Mouse (Mus musculus) gastrocnemius, postnatal 10 days (tissue): ENCODE results near the gene Cnnm3. TPM values are rescaled to one million over a fixed set of nuclear protein-coding genes. Genes with fewer than 3 reads are reported as not detected.

Experiments used
- DNase-seq: peaks from one replicate; pipeline ENCODE4 v3.0.0; 2021; ENCODE audit warnings: mixed read lengths
- total RNA-seq, 2 experiments: library from RNA; stranded (reverse); gene quantifications; 2 replicates each; pipeline ENCODE4 v1.2.3; 2021

Gene Cnnm3
- total RNA-seq, 2 experiments from 2014 or later: 14.5 to 18.2 TPM

DNA sequence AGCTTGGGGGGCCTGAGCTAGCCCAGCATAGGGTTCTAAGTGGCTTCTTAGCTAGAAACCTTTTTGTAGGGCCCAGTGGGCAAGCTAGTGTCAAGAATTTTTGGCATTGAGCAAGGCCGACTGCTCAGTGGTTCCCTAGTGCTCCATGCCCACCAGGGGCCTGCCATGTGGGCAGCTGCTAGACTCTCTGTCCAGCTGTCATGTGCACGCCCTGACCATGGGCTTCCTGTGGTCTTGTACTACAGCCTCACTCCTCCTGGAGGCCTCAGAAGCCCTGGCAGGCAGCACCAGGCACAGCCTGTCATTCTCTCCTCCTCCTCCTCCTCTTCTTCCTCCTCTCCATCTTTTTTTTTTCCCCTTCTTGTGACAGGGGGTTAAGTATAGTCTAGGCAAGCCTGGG is 14.4 kb upstream of the Cnnm3 start:
- DNase-seq: no peak

- DNase-seq: peak; percentile 83
Measured at GRCm38 (mm10) chr1:36501261-36501660, 10.4 kb upstream of the Cnnm3 start.

GRCm38 (mm10) chr1:36508238-36508637 is 3.4 kb upstream of the Cnnm3 start:
- no peak for DNase-seq

- peak; percentile 62 for DNase-seq
Measured at GRCm38 (mm10) chr1:36512089-36512965, 660 bp downstream of the Cnnm3 start.

DNA sequence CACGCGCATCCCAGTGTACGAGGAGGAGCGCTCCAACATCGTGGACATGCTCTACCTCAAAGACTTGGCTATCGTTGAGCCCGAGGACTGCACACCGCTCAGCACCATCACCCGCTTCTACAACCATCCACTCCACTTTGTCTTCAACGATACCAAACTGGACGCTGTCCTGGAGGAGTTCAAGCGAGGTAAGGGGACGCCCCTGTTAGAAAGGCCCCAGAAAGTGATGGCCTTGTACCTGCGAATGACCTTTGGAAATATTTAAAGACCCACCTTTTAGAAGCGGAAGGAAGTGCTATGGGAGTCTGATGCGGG is 1.3 kb downstream of the Cnnm3 start:
- no peak for DNase-seq

DNA sequence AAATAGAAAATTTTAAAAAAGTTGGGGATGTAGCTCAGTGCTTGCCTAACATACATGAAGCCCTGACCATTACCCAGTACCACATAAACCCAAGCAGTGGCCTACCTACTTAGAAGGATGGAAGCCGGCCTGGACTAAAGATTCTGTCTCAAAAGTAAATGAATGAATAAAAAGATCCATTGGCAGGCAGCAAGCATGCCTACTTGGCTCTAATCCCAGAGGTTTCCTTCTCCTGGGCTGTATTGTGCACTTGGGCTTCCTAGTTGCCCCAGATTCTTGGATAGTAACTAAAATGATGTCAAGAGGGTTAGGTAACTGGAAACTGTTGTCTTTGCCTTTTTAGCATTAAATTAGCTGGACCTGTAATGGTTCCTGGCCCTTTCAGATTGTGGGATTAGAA is 1.6 kb downstream of the Cnnm3 start:
- no peak for DNase-seq

DNA sequence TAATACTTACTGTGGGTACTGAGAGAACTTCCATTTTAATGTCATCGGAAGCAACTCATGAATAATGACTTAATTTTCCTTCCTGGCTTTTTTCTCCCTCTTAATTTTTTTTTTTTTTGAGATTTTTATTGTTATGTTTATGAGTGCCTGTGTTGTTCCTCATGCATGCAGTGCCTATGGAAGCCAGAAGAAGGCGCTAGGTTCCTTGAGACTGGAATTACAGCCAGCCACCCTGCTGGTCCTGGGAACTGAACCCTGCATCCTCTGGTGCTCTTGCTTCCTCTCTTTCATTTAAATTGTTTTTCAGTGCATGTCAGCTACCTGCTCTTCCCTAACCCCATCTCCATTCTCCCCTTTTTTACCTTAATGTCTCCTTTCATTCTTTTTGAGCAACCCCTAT is 2.1 kb downstream of the Cnnm3 start:
- no peak for DNase-seq

DNA sequence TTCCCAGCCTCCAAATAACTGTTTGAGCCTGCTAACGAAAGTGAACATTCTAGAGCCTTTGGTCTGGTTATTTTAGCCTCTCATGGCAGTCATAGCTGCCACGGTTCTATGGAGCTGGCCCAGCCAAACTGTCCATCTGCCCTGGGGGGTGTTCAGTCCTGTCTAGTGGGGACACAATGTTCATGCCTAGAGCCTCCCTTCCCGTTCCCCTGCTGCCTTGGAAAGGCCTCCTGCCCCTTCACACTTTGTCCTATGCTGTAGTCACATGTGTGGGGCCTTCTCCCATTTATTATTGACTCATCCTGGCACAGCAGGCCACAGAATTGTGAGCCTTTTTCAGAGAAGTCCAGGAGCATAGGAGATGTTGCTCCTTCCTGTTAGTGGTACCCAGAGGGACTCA is 6.6 kb downstream of the Cnnm3 start:
- no peak for DNase-seq

- no peak for DNase-seq
Measured at GRCm38 (mm10) chr1:36519626-36520025, 8.0 kb downstream of the Cnnm3 start.

DNA sequence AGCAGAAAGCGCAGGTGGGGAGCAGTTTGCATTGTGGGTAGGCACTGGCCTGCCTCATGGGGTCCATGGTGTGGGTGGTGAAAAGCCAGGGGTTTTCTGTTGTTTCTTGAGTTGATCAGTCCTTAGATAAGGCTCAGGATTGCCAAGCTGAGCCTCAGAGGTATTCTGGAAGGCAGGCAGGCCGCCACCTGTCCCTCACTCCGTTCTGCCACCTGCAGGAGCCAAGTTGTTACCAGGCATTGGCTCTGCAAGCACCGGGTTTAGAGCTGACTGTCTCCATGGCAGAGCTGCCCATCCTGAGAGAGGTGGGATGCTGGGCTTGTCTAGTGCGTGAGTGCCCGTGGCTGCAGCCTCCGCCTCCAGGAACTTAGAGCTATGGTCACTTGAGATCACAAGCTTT is 10.5 kb downstream of the Cnnm3 start:
- DNase-seq: no peak

DNA sequence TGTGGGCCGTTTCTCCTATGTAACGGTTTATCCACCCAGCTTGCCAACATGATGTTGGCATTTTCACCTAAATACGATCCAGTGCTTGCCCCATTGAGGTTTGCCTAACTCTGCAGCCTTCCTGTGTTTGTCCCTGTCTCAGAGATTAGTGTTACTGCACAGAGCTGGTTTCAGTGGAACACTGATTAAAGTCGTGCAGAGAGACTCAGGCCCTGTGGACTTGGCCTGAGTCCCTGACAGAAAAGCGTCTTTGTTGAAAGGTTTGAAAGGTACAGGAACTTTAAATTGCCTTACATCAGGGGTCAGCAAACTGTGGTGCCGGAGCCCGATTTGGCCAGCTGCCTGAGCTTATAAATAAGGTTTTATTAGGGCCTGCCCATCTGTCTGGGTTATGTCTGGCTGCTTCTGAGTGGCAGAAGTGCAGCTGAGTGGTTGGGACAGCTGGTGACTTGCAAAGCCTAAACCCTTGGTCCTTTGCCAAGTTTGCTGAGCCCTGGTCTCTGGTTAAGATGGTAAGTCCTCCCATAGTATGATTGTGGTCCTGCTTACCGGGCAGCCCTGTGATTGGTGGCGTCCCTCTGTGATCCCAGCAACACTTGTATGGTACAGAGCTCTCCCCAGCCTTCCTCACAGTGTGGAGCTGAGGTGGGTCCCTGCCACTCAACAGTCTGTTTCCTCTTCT is 11.8 kb downstream of the Cnnm3 start:
- DNase-seq: no peak

GRCm38 (mm10) chr1:36524058-36524457 is 12.4 kb downstream of the Cnnm3 start:
- DNase-seq: no peak

DNA sequence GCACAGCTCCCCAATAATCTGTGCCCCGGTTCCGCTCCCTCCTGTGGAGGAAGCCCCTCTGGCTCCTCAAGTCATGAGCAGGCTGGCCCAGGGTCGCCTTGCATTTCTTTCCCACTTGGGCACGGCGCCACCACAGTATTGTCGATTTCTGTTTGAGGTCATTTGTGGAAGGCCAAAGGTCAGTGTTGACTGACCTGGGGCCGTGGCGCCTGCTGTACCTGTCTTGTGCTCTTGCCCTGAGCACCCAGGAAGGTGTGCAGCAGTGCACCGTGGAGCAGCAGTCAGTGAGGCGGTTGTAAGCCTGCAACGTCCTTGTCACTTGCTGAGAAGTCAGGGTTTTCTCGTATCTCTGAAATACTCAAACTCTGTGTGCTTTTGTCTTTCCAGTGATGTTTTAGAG is 14.1 kb downstream of the Cnnm3 start:
- DNase-seq: no peak

- no peak for DNase-seq
Measured at GRCm38 (mm10) chr1:36526903-36527302, 15.2 kb downstream of the Cnnm3 start.

GRCm38 (mm10) chr1:36528351-36528750 is 16.7 kb downstream of the Cnnm3 start:
- DNase-seq: no peak

GRCm38 (mm10) chr1:36529274-36529673 is 17.6 kb downstream of the Cnnm3 start:
- no peak for DNase-seq

DNA sequence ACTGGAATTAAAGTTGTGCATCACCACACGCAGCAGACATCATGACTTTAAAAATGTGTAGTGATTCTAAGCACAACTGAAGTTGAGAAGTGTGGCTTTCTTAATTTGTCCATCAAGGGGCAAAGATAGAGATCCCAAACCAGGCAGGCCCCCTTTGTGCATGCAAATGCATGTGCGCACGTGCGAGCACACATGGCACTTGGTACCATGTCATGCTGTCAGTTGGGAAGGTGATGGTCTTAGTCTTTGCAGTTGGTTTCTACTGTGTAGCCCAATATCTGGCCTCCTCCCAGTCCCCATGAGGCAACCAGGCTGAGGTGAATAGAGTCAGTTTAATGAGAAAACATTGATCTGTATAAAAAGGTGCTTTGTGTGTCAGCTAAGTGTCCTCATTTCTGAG is 18.2 kb downstream of the Cnnm3 start:
- DNase-seq: no peak

DNA sequence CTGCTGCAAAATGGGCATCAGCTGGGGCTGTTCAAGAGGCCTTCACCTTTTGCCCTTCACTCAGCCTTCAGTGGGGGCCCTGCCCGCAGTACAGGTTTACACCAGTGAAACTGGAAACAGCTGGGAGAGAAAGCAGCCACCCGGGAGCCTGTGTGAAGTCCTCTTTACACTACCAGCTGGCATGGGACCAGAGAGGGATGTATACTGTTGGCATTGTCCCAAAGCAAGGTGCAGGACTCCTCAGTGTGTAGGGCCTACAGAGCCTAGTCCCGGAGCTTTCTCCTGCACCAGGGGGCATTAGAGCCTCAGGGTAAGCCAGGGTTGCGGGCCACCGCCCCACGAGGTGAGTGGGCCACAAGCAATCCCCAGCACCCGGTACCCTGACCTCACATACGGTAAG is 18.8 kb downstream of the Cnnm3 start:
- no peak for DNase-seq

GRCm38 (mm10) chr1:36530962-36531361 is 19.3 kb downstream of the Cnnm3 start:
- DNase-seq: no peak

DNA sequence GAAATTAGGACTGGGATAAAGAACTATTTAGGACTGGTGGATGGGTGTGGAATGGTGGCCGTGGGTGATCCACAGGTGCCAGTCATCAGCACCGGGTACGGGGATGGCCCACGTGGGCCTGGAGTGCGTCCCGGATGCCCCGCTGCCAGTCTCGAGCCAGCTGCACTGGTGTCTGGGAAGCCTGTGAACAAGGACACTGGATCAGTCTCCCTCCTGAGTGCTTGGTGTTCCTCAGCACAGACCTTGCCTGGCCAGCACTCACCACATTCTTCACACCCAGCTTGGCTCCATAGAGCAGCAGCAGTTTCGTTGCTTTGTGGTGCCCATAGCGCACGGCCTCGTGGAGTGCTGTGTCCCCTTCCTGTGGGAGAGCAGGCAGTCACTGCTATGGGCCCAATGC is 19.8 kb downstream of the Cnnm3 start:
- no peak for DNase-seq

GRCm38 (mm10) chr1:36533546-36533945 is 21.9 kb downstream of the Cnnm3 start:
- DNase-seq: no peak

- no peak for DNase-seq
Measured at GRCm38 (mm10) chr1:36534595-36535058, 23.0 kb downstream of the Cnnm3 start.

GRCm38 (mm10) chr1:36535477-36536396 is 24.1 kb downstream of the Cnnm3 start:
- DNase-seq: peak; percentile 80
